Mouse (Mus musculus) hindbrain, embryonic 10.5 days (tissue): Measurements from ENCODE around the gene Aldh2. TPM values are rescaled to one million over a fixed set of nuclear protein-coding genes. Genes with fewer than 3 reads are reported as not detected.
A peak's percentile ranks its signal among the peaks of the same experiment; 100 is the strongest.
"Not testable (repeated sequence)": the region's sequence is repeated elsewhere in the genome, so short reads cannot be mapped to it uniquely, and the experiment has no call there.

Source experiments
- DNase-seq: peaks from one replicate; pipeline ENCODE4 v3.0.0-alpha.2; 2017; ENCODE audit warnings: low spot score
- H3K27ac ChIP-seq: fragments of 300-500 bp; sonication (generic); 2 replicates; pipeline ENCODE4 v1.5.1; 2016; ENCODE audit warnings: mild to moderate bottlenecking, moderate library complexity
- H3K27me3 ChIP-seq: fragments of 300-500 bp; sonication (generic); 2 replicates; pipeline ENCODE4 v1.6.1; 2016; ENCODE audit warnings: mild to moderate bottlenecking; ENCODE audit not compliant: poor library complexity, insufficient read depth, severe bottlenecking
- H3K36me3 ChIP-seq: fragments of 300-500 bp; sonication (generic); 2 replicates; pipeline ENCODE4 v1.6.1; 2016; ENCODE audit warnings: mild to moderate bottlenecking, moderate library complexity
- H3K4me1 ChIP-seq: fragments of 300-500 bp; sonication (generic); replicated peaks from 2 replicates; pipeline ENCODE4 v1.6.1; 2016; ENCODE audit warnings: mild to moderate bottlenecking
- H3K4me3 ChIP-seq: fragments of 300-500 bp; sonication (generic); 2 replicates; pipeline ENCODE4 v1.5.1; 2016; ENCODE audit warnings: mild to moderate bottlenecking, moderate library complexity
- H3K9me3 ChIP-seq: fragments of 300-500 bp; sonication (generic); 2 replicates; pipeline ENCODE4 v1.6.1; 2016; ENCODE audit warnings: mild to moderate bottlenecking, moderate library complexity
- WGBS: fragments of 180-500 bp; shearing (Covaris S2); methylation state at CpG from one replicate; pipeline ENCODE4 v1.1.7; 2016; 5-methylcytosine and 5-hydroxymethylcytosine counted together
- polyA plus RNA-seq: library from polyadenylated mRNA; unstranded; fragments of >200 nt; fragmentation: Nextera tagmentation; extraction: Ambion mirVana; gene quantifications from 2 replicates; pipeline ENCODE4 v1.2.1, GENCODE M21; 2016

Gene Aldh2
- 123 and 124 TPM in 2 replicates for polyA plus RNA-seq

DNA sequence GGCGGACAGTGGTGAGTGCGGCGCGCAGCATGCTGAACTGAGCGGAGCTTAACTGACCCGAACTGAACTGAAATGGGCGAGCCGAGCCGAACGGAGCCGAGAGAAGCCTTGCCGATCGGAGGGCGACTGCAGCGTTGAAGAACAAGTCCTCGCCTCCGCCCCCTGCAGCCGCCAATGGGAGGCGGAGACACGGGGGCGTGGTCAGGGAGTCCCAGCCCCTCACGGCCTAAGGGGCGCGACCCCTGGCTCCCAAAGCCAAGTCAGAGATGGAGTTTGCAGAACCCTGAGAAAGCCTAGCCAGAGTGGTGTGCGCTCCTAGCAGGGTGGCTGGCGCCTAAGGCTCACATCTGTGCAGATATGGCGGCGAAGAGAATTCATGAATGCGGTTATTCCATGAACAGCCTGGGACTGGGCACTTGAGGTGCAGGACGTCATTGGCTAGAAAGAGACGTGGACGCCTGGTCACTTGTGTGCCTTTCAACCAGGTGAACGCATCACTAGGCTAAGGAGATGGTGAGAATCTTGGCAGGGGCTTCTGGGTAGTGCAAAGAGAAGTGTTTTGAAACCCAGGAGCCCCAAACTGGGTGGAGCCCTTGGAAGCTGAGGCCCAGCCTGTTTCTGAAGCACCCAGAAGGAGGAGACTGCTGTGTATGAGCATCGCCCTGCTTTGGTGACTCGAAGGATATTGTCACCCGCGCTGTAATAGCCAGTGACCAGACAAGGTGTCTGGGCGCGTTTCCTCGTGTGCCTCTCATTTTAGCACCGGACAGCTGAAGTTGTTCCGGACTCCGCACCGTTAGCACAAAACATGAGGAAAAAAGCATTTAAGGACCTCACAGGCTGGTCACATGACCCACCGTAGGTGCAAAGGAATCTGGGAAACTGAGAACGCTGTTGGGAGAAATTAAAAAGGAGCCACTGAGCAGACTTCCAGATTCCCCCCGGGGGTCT, at the start of gene Aldh2:
TSS of gene Aldh2 (minus strand) at position 374 of the 951 bp plus-strand sequence.
- WGBS = 3% methylated on average over 47 of the region's 47 CpGs
- Histone ChIP-seq H3K27me3 (peaks cover 13% of the 10 kb centered on the region; the same call in 1 of the 2 replicates), H3K4me1 (peaks cover 34% of the 10 kb centered on the region), H3K27ac (peak within 1 kb of the TSS; percentile 87), H3K4me3 (peak within 1 kb of the TSS; percentile 84), H3K36me3 (no peaks in the 10 kb centered on the region), H3K9me3 (no peaks in the 10 kb centered on the region)
- peak; percentile 88 for DNase-seq

DNA sequence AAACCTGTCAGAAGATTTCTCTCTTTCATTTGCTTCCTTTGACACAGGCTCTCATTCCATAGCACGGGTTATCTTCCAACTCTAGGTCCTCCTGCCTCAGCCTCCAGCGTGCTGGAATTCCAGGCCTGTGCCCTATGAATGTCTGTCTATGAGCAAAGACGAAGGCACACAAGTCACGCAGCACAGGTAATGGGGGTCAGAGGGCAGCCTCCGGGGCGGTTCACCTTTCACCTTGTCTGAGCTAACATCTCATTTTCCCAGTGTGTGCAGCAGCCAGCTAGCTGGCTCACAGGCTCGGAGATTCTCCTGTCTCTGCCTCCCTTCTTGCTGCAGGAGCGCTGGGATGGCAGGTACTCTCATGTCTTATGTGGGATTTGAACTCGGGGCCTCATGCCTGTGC, 46.0 kb upstream of the Aldh2 start:
- Histone ChIP-seq H3K27ac (no peak overlapping the region), H3K36me3 (no peaks in the 10 kb centered on the region), H3K4me3 (no peak overlapping the region), H3K4me1 (peaks cover 7% of the 10 kb centered on the region; the same call in 1 of the 2 replicates), H3K27me3 (no peaks in the 10 kb centered on the region), H3K9me3 (no peaks in the 10 kb centered on the region)
- 92% methylated on average over 9 of the region's 9 CpGs for WGBS
- DNase-seq = no peak

DNA sequence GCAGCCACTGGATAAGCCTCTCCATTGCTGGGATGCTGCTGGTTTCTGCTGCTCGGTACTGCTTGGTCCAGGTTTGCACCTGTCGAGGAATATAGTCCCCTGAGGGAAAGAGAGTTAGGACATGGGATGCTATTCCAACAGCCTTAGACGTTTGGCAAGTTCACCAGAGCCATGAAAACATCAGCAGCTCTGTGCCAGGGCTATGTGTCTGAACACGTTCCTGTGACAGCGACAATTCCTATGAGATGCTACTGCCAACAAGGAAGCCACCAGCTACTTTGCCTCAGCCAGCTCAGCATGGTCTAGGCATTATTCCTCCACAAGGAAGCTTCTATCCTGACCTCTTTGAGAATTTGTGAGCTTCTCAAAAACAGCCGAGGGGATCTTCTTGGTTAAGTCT, 43.7 kb upstream of the Aldh2 start:
- H3K4me3 ChIP-seq = no peak overlapping the region
- no peak for DNase-seq
- 84% methylated on average over 6 of the region's 6 CpGs for WGBS
- H3K9me3 ChIP-seq = no peaks in the 10 kb centered on the region
- no peaks in the 10 kb centered on the region for H3K36me3 ChIP-seq
- peaks cover 14% of the 10 kb centered on the region for H3K4me1 ChIP-seq
- H3K27ac ChIP-seq = no peak overlapping the region
- H3K27me3 ChIP-seq = no peaks in the 10 kb centered on the region

DNA sequence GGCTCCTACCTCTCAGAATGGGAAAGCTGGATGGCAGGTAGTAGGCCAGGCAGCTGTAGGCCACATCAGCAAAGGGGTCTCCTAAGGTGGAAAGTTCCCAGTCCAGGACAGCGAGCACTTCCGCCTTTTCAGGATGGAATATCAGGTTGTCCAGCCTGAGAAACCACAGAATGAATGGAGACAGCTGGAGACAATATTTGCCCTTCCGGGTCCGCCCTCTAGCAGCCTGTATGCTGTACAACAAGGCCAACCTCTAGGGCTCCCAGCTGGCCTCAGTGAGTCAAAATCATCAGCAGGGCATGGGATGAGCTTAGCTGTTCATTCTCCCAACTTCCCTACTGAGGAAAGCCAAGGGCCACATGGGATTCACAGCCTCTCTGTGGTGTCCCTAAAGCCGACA, 41.0 kb upstream of the Aldh2 start:
- no peak overlapping the region for H3K4me3 ChIP-seq
- H3K27me3 ChIP-seq = no peaks in the 10 kb centered on the region
- 91% methylated on average over 5 of the region's 5 CpGs for WGBS
- H3K4me1 ChIP-seq = peaks cover 15% of the 10 kb centered on the region
- no peak for DNase-seq
- H3K36me3 ChIP-seq = no peaks in the 10 kb centered on the region
- no peak overlapping the region for H3K27ac ChIP-seq
- H3K9me3 ChIP-seq = no peaks in the 10 kb centered on the region

DNA sequence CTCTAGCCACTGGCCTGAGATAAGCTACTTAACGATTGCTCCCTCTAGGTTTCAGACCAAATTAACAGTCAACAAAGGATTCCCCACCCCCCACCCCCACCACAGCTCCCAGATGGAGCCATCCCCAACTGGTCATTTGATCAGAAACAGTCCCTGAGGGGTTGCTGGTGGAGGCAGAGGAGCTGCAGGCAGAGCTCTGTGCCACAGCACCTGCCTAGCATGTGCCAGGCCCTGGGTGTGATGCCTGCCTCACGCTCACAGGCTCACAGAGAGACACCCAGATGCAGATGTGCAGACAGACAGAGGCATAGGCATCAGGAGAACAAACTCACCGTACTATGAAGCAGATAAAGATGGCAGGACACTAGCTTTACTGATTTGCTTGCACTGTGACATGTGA, 39.2 kb upstream of the Aldh2 start:
- Histone ChIP-seq H3K27ac (peak overlapping the region; percentile 56; the same call in 1 of the 2 replicates), H3K4me1 (peaks cover 15% of the 10 kb centered on the region), H3K27me3 (no peaks in the 10 kb centered on the region), H3K36me3 (no peaks in the 10 kb centered on the region), H3K9me3 (no peaks in the 10 kb centered on the region), H3K4me3 (no peak overlapping the region)
- peak; percentile 6 for DNase-seq
- 51% methylated on average over 3 of the region's 3 CpGs for WGBS

DNA sequence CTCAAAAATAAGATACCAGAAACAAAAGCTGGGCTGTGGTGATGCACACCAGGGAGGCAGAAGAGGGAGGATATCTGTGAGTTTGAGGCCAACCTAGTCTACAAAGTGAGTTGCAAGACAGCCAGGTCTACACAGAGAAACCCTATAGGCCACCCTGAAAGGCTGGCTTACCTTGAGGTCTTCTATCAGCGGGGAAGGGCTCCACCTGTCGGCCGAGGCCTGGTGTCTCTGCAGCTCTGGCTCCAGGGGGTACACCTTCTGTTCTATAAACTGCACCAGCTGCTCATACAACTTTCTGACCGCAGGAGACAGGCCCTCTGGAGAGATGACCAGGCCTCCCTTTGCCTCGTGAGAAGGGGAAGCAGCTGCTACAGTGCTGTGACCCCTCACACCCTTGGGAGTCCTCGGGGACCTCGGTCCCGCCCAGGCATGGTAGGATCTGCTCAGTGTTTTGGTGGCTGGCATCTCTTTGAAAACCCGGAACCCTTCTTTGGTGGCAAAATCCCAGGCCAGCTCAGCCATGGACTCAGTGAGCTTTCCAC, 37.6 kb upstream of the Aldh2 start:
- 69% methylated on average over 9 of the region's 9 CpGs for WGBS
- H3K27ac ChIP-seq, H3K36me3 ChIP-seq, H3K9me3 ChIP-seq, H3K27me3 ChIP-seq, DNase-seq, H3K4me3 ChIP-seq: not testable (repeated sequence)
- peaks cover 15% of the 10 kb centered on the region for H3K4me1 ChIP-seq

DNA sequence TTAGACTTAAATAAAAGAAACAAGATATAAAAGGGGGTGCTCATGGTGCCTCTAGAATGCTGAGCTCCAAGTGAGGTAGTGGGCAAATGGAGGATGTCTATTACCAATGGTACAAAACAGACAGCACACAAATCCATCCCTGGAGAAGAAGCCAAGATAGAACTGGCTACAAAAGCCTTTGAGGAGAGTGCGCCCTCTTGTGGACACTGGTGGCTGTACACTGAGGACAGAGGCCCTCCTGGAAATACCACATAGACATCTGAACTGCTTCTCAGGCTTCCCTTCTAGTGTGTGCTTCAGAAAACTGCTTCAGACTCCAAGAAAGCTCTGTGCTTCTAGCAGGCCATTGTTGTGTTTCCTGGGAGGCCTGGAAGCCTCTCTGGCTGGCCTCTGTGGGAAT, 34.2 kb upstream of the Aldh2 start:
- WGBS = 0% methylated on average over 1 of the region's 1 CpGs

DNA sequence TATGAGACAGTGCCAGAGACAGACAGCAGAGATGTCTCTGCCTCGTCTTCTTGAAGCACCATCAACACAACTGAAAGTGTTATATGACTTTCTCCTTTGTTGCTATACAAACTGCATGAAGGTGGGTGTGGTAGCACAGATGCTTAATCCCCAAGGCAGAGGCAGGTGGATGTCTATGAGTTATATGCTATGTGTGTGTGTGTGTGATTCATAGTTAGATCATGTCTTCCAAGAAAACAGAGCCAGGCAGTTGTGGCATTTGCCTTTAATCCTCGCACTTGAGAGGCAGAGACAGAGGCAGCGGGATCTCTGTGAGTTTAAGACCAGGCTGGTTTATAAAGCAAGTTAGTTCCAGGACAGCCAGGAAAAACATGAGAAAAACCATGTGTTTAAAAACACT, 29.6 kb upstream of the Aldh2 start:
- Histone ChIP-seq H3K27me3 (no peaks in the 10 kb centered on the region), H3K9me3 (no peaks in the 10 kb centered on the region), H3K4me3 (no peak overlapping the region), H3K27ac (no peak overlapping the region), H3K4me1 (peaks cover 16% of the 10 kb centered on the region), H3K36me3 (0 out of 2 replicates have a peak, but pooled peaks cover 7% of the 10 kb centered on the region)
- no peak for DNase-seq
- 88% methylated on average over 3 of the region's 3 CpGs for WGBS

More for the DNA sequence above, 34.2 kb upstream of the Aldh2 start:
- Histone ChIP-seq H3K27me3 (no peaks in the 10 kb centered on the region), H3K27ac (no peak overlapping the region), H3K4me3 (no peak overlapping the region), H3K4me1 (peaks cover 7% of the 10 kb centered on the region), H3K9me3 (no peaks in the 10 kb centered on the region), H3K36me3 (no peaks in the 10 kb centered on the region)
- peak; percentile 73 for DNase-seq

DNA sequence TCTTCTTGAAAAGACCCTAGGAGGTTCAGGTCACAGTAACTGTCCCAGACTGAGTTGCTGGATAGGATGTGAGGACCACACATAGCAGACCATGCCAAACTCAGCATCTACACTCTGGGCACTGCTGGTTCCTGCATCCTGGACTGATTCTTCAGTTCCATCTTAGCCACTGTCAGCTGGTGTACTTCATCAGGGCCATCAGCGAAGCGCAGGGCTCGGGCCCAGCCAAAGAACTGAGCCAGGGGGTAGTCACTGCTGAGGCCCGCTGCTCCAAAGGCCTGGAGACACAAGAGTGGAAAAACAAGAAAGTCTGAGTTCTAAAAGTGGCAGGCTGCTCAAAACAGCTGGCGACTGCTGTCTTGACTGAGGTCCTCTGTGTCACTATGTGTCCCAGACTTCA, 27.5 kb upstream of the Aldh2 start:
- Histone ChIP-seq H3K27me3 (no peaks in the 10 kb centered on the region), H3K27ac (no peak overlapping the region), H3K4me3 (no peak overlapping the region), H3K9me3 (no peaks in the 10 kb centered on the region), H3K36me3 (0 out of 2 replicates have a peak, but pooled peaks cover 7% of the 10 kb centered on the region), H3K4me1 (peaks cover 16% of the 10 kb centered on the region)
- WGBS = 95% methylated on average over 5 of the region's 5 CpGs
- no peak for DNase-seq

DNA sequence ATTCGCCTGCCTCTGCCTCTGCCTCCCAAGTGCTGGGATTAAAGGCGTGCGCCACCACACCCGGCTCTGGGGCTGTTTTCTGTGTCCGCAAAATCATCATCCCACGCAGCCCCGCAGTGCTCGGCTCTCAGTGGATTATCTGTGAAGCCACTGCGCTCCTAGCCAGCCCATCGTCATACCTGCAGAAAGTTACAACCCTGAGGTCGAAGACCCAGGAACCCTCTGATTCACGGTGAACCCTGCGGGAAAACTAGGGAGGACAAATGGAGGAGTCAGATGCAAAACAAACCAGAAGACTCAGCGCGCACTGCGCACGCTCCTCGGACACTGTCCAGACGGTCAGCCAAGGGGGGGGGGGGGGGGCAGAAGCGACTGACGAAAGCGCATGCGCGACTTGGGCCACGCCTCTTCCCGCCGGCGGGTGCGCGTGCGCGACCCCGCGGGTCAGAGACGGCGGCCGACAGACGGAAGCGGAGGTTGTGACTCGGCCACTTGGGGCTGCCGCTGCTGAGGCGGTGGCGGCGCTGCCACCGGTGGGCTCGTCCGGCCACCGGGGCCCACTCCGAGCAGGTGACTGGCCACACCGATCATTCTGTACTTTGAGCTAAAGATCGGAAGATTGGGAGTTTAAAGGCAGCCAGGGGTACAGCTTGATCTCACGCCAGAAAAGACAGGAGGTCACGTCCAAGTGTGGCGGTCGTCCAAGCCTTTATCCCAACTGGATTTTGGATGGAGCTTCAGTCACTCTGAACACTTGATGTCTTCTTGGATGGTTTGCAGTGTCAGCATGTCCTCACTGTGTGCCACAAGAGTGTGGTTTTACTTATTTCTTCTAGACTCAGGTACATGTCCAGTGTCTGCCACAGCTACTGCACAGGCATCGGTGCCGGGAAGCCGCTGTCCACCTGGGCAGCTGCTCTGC, 25.2 kb upstream of the Aldh2 start, which contains the start of gene Acad12:
TSS of gene Acad12 (minus strand) at position 347 of the 922 bp plus-strand sequence.
- peak within 1 kb of the TSS; percentile 73 for H3K4me3 ChIP-seq
- peak within 1 kb of the TSS; percentile 92 for H3K27ac ChIP-seq

DNA sequence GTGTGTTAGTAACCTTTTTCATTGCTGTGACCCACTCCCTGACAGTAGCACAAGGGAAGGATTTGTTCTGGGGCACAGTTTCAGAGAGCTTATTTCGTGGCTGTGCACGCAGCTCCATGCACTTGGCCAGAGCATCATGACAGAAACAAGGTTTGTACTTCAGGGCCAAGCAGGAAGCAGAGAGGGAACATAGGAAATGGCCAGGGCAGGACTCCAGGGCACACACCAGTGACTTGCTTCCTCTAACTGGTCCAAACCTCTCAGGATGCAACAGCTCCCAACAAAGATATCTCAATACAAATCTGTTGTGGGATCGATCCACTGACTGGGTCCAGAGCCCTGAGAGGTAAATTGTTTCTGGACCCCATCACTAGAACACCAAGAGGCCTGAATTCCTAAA, 21.3 kb upstream of the Aldh2 start:
- DNase-seq, H3K27ac ChIP-seq, H3K9me3 ChIP-seq, H3K36me3 ChIP-seq, H3K4me3 ChIP-seq, H3K27me3 ChIP-seq: not testable (repeated sequence)
- WGBS = 89% methylated on average over 3 of the region's 3 CpGs
- peaks cover 11% of the 10 kb centered on the region for H3K4me1 ChIP-seq

More for the DNA sequence above, 25.2 kb upstream of the Aldh2 start, which contains the start of gene Acad12:
- WGBS = 2% methylated on average over 57 of the region's 58 CpGs
- H3K9me3 ChIP-seq = no peaks in the 10 kb centered on the region
- H3K27me3 ChIP-seq = no peaks in the 10 kb centered on the region
- H3K36me3 ChIP-seq = 0 out of 2 replicates have a peak, but pooled peaks cover 7% of the 10 kb centered on the region
- peak; percentile 96 for DNase-seq
- H3K4me1 ChIP-seq = peaks cover 16% of the 10 kb centered on the region

DNA sequence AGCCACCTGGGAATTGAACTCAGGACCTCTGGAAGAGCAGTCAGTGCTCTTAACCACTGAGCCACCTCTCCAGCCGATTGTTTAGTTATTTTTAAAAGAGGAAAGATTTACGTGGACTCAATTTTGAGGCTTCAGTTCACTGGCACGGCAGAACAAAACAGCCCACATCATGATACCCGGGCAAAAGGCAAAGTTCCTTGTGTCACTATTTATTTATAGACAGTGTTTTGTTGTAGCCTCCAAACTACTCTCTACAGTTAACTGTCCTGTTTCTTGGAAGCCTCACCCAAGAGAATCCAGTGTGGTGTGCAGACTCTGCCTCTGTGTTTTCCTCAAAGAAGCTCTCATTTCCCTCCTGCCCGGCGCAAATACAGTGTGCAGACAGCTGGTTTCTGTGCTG, 18.4 kb upstream of the Aldh2 start:
- H3K27me3 ChIP-seq = no peaks in the 10 kb centered on the region
- no peaks in the 10 kb centered on the region for H3K9me3 ChIP-seq
- no peak overlapping the region for H3K4me3 ChIP-seq
- no peak for DNase-seq
- WGBS = 91% methylated on average over 6 of the region's 6 CpGs
- no peaks in the 10 kb centered on the region for H3K4me1 ChIP-seq
- H3K36me3 ChIP-seq = no peaks in the 10 kb centered on the region
- no peak overlapping the region for H3K27ac ChIP-seq
